Mouse (Mus musculus) erythroblast, embryonic 14.5 days (primary cell): ENCODE data around the gene Slc25a38.
"Not testable (repeated sequence)": the region's sequence is repeated elsewhere in the genome, so short reads cannot be mapped to it uniquely, and the experiment has no call there.

Experiments
- GATA1 ChIP-seq: IDR thresholded peaks from 2 replicates; pipeline ENCODE4 v1.6.1; 2012; ENCODE audit warnings: low read length, inconsistent platforms, mixed read lengths
- TAL1 ChIP-seq: IDR thresholded peaks from 3 replicates; pipeline ENCODE4 v1.6.1; 2012; ENCODE audit warnings: low read length, inconsistent platforms, mixed read lengths

DNA sequence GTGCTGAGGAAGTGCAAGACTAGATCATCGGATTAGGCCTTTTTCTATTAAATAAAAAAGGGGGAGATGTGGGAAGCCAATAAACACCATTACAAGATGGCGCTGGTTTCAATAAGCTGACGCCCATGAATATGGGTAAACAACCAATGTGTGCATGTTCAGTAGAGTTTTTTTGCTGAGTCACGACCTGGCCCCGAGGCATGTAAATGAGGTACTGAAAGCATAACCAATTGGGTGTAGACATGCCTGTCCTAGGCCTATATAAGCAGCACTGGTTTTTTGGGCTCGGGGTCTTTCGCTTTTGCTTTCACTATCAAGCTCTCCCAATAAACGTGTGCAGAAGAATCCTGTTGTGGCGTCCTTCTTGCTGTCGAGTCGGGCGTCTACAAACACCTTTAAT, 1.2 kb upstream of the Slc25a38 start:
- TF ChIP-seq GATA1, TAL1: not testable (repeated sequence)
